Mouse (Mus musculus): ENCODE measurements around the gene Fscn2. TPM values are rescaled to one million over a fixed set of nuclear protein-coding genes. Genes with fewer than 3 reads are reported as not detected.

Fscn2 gene
- total and polyA plus RNA-seq, 2 experiments from 2014 or later = 0.29 to 2.0 TPM

DNA sequence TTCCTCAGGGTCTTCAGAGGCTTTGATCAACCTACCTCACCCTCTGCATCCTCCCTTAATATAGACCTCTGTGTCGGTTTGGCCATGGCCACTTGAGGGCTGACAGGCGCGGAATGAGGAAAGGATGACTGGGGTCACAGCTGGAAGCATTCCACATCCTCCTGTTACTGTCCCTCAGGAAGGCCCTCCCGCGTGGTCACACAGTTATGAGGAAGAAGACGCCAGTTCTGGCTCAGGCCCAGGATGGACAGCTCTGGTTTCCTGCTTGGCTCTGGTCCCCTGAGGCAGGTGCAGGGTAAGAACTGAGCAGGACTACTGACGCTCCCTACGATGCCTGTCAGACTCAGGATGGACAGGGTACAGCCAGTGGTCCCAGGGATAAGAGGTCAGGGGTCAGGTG is 1.3 kb upstream of the Fscn2 start:
- Histone ChIP-seq H3K9ac (no peak overlapping the region), H3K9me3 (ENCODE audit: low read length) (no peaks in the 10 kb centered on the region), H3K4me1 (ENCODE audit: insufficient read depth) (peaks cover 15% of the 10 kb centered on the region), H3K27me3 (ENCODE audit: insufficient read depth, low read length) (no peaks in the 10 kb centered on the region), H3K4me2 (ENCODE audit: low read depth) (no peak overlapping the region), H3K36me3 (ENCODE audit: insufficient read depth) (no peaks in the 10 kb centered on the region), H3K27ac (ENCODE audit: low read depth, low read length) (no peak overlapping the region), H3K4me3 (ENCODE audit: low read depth, low read length) (no peak overlapping the region)
- 59% methylated on average over 8 of the region's 8 CpGs for WGBS
- no peak for ATAC-seq
- no peak for TF ChIP-seq CTCF (IDR thresholded peaks at IDR 0.05; ENCODE audit: low read depth)
- DNase-seq = no peak

DNA sequence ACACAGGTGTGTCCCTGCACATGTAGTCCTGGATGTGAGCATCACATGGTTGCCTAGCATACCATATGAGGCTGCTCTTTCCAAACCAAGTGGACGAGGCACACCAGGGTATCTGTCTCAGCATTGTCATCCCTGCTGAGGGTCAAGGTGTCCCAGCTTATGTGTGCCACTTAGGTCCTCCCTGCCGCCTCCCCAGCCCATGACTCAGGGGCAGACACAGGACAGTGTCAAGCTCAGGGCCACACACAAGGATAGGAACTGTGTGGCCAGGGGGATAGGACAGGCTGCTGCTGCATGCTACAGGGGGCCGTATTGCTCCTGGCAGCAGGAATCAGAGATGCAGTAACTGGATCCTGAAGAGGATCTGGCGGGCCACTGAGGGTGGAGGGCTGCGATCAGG is 579 bp upstream of the Fscn2 start:
- Histone ChIP-seq H3K27me3 (ENCODE audit: insufficient read depth, low read length) (no peaks in the 10 kb centered on the region), H3K9ac (no peak overlapping the region), H3K27ac (ENCODE audit: low read depth, low read length) (no peak overlapping the region), H3K36me3 (ENCODE audit: insufficient read depth) (no peaks in the 10 kb centered on the region), H3K9me3 (ENCODE audit: low read length) (no peaks in the 10 kb centered on the region), H3K4me3 (ENCODE audit: low read depth, low read length) (no peak overlapping the region), H3K4me2 (ENCODE audit: low read depth) (no peak overlapping the region), H3K4me1 (ENCODE audit: insufficient read depth) (peaks cover 15% of the 10 kb centered on the region)
- TF ChIP-seq CTCF (IDR thresholded peaks at IDR 0.05; ENCODE audit: low read depth) = no peak
- 78% methylated on average over 5 of the region's 5 CpGs for WGBS
- ATAC-seq = no peak
- no peak for DNase-seq

DNA sequence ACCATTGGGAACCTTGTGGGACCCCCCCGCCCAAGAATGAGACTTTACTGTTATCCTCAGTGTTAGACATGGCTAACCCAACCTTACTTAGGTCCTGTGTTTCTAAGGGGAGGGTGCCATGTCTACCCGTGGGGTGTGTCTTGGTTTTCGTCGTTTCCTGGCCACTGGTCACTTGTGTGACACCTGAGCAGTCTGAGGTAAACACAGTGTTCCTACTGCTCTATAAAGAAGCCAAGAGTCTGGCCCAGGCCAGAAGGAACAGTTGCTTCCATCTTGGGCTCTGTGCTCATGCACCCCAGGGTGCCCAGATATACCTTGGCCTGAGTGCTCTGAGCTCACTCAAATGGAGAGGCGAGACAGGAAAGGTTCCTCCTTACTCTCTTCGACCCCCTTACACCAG is 1.6 kb downstream of the Fscn2 start:
- no peak overlapping the region for H3K4me3 ChIP-seq (ENCODE audit: low read depth, low read length)
- peaks cover 14% of the 10 kb centered on the region for H3K4me1 ChIP-seq (ENCODE audit: insufficient read depth)
- ATAC-seq (no peak), DNase-seq (no peak)
- H3K9me3 ChIP-seq (ENCODE audit: low read length) = no peaks in the 10 kb centered on the region
- H3K27ac ChIP-seq (ENCODE audit: low read depth, low read length) = no peak overlapping the region
- H3K4me2 ChIP-seq (ENCODE audit: low read depth) = no peak overlapping the region
- 86% methylated on average over 6 of the region's 6 CpGs for WGBS
- no peaks in the 10 kb centered on the region for H3K27me3 ChIP-seq (ENCODE audit: insufficient read depth, low read length)
- no peak for TF ChIP-seq CTCF (IDR thresholded peaks at IDR 0.05; ENCODE audit: low read depth)
- H3K36me3 ChIP-seq (ENCODE audit: insufficient read depth) = no peaks in the 10 kb centered on the region
- no peak overlapping the region for H3K9ac ChIP-seq

DNA sequence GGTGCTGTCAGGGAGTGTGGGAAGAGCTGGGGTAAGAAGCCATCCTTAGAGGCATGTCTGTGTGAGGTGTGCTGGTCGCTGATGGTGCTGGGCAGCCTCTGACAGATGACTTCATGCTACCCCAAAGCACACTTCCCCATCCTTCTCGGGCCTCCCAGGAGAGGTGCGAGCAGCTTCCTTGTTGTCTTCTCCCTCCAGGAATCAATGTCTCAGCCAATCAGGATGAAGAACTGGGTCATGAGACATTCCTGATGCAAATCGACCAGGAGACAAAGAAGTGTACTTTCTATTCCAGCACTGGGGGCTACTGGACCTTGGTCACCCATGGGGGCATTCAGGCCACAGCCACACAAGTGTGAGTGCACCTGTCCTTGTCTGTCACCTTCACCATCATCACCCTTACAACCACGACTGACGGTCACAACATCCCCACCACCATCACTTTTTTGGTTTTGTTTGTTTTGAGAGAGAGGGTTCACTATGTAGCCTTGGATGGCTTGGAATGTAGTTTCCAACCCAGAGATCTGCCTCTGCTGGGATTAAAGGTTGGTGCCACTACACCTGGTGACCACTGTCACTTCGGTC is 5.2 kb downstream of the Fscn2 start:
- Histone ChIP-seq H3K36me3 (ENCODE audit: insufficient read depth) (peaks cover 30% of the 10 kb centered on the region), H3K9ac (no peak overlapping the region), H3K9me3 (ENCODE audit: low read length) (no peaks in the 10 kb centered on the region), H3K27me3 (ENCODE audit: insufficient read depth, low read length) (no peaks in the 10 kb centered on the region), H3K27ac (ENCODE audit: low read depth, low read length) (no peak overlapping the region), H3K4me2 (ENCODE audit: low read depth) (no peak overlapping the region), H3K4me3 (ENCODE audit: low read depth, low read length) (no peak overlapping the region), H3K4me1 (ENCODE audit: insufficient read depth) (0 out of 2 replicates have a peak, but pooled peaks cover 4% of the 10 kb centered on the region)
- DNase-seq (no peak), ATAC-seq (no peak)
- 29% methylated on average over 7 of the region's 7 CpGs for WGBS
- TF ChIP-seq CTCF (IDR thresholded peaks at IDR 0.05; ENCODE audit: low read depth) = no peak

DNA sequence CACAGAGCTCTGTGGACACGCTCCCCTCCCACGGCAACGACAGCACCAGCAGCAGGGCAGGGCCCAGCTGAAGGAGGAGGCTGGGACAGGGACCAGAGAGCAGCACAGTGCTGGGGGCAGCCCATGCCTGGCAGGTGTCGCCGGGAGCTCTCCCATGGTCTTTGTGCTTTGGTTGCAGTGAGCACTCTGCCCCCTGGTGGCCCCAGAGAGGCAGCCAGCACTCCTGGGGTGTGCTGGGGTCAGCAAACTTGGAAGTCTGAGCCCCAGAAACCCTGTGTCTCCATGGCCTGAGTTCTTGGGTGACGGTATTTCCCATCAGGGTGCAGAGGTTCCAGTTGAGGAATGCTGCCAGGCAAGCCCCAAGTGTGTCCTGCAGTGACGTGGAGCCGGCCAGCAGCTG is 8.3 kb downstream of the Fscn2 start:
- WGBS = 35% methylated on average over 8 of the region's 8 CpGs
- DNase-seq = peak; percentile 63
- peak; percentile 84 for TF ChIP-seq CTCF (IDR thresholded peaks at IDR 0.05; ENCODE audit: low read depth)
- H3K4me3 ChIP-seq (ENCODE audit: low read depth, low read length) = no peak overlapping the region
- H3K27ac ChIP-seq (ENCODE audit: low read depth, low read length) = no peak overlapping the region
- H3K4me2 ChIP-seq (ENCODE audit: low read depth) = no peak overlapping the region
- no peak overlapping the region for H3K9ac ChIP-seq
- ATAC-seq = peak; percentile 78
- H3K4me1 ChIP-seq (ENCODE audit: insufficient read depth) = 0 out of 2 replicates have a peak, but pooled peaks cover 4% of the 10 kb centered on the region
- H3K36me3 ChIP-seq (ENCODE audit: insufficient read depth) = peaks cover 60% of the 10 kb centered on the region
- H3K27me3 ChIP-seq (ENCODE audit: insufficient read depth, low read length) = no peaks in the 10 kb centered on the region
- H3K9me3 ChIP-seq (ENCODE audit: low read length) = no peaks in the 10 kb centered on the region

DNA sequence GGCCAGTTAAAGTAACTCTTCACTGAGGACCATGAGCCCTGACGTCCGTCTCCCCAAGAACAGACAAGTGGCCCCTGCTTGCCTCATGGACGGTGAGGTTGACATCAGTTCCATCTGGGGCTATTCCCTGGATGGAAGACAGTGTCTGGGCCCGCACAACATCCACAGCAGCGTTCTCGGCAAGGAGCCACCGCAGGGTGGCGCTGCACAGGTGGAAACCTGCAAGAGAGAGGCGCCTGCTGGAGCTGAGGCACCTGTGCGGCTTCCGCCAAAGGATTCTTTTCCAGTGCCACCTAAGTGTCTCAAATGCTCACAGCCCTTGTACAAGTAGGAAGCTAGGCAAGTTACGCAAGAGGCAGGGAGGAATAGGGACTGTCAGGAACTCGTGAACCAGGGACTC is 11.7 kb downstream of the Fscn2 start:
- H3K4me1 ChIP-seq (ENCODE audit: insufficient read depth) = peaks cover 6% of the 10 kb centered on the region; the same call in 1 of the 2 replicates
- DNase-seq = no peak
- no peaks in the 10 kb centered on the region for H3K27me3 ChIP-seq (ENCODE audit: insufficient read depth, low read length)
- no peaks in the 10 kb centered on the region for H3K9me3 ChIP-seq (ENCODE audit: low read length)
- H3K27ac ChIP-seq (ENCODE audit: low read depth, low read length) = no peak overlapping the region
- no peak overlapping the region for H3K9ac ChIP-seq
- 64% methylated on average over 13 of the region's 13 CpGs for WGBS
- peak; percentile 49 for TF ChIP-seq CTCF (IDR thresholded peaks at IDR 0.05; ENCODE audit: low read depth)
- H3K4me2 ChIP-seq (ENCODE audit: low read depth) = no peak overlapping the region
- no peak for ATAC-seq
- no peak overlapping the region for H3K4me3 ChIP-seq (ENCODE audit: low read depth, low read length)
- peaks cover 82% of the 10 kb centered on the region for H3K36me3 ChIP-seq (ENCODE audit: insufficient read depth)

DNA sequence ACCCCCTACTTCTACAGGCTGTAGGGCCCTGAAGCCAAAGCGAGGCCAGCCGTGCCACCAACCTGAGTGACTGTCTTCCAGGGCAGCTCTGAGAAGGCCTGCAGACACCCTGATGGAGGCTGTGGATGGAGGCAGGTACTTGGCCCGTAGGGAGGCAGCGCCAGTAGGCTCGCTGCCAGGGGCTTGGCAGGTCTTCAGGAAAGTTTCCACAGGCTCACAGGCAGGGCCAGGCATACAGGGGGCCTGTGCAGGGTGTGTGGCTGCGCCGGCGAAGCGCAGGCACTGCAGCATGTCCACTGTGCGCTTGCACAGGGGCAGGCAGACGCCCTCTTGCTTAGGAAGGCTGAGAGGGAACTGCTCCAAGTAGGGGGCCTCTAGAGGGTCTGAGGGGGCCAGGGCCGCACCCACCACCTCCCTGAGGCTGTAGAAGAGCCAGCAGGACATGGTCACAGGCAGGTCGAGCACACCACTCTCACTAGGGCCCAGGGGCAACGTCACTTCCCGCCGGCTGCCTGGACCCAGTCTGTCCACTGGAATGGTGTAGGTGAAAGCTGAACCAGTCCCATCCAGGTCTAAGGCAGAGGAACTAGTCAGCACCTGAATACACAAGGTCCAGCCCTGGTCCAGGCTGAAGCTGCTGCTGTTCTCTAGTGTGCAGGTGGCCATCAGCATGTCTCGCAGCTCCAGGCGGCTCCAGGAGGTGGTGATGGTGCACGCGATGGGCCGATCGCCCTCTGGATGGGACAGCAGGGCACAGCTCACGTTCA is 12.7 kb downstream of the Fscn2 start:
- Histone ChIP-seq H3K9ac (no peak overlapping the region), H3K4me1 (ENCODE audit: insufficient read depth) (peaks cover 9% of the 10 kb centered on the region; the same call in 1 of the 2 replicates), H3K4me2 (ENCODE audit: low read depth) (no peak overlapping the region), H3K9me3 (ENCODE audit: low read length) (no peaks in the 10 kb centered on the region), H3K4me3 (ENCODE audit: low read depth, low read length) (no peak overlapping the region), H3K27ac (ENCODE audit: low read depth, low read length) (no peak overlapping the region), H3K27me3 (ENCODE audit: insufficient read depth, low read length) (no peaks in the 10 kb centered on the region), H3K36me3 (ENCODE audit: insufficient read depth) (peaks cover 76% of the 10 kb centered on the region)
- ATAC-seq = no peak
- no peak for DNase-seq
- TF ChIP-seq CTCF (IDR thresholded peaks at IDR 0.05; ENCODE audit: low read depth) = no peak
- WGBS = 77% methylated on average over 23 of the region's 23 CpGs
